Mouse (Mus musculus): ENCODE data around the gene Top2b. TPM values are rescaled to one million over a fixed set of nuclear protein-coding genes. Genes with fewer than 3 reads are reported as not detected.

Gene Top2b
- total RNA-seq (2012; rRNA removed): 13.2 and 27.1 TPM in 2 replicates

DNA sequence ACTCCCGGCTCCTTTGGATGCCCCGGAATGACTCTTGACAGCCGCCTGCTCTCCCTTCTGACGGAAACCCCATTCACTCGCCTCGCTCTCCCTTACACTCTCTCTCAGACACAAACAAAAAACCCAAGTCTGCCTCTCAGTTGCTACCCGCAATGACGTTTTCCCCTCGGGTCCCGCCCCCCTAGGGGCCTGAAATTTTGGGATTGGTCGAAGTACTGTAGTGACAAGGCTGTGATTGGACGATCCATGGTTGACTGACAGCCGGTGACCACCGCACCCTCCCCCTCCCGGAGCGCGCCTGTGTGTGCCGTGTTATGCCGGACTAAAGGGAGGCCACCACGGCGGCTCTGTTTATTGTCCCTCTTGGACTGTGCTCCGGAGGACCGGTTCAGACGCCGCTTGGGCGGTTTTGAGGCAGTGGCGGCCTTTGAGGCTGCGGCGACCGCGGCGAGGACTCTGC, at the start of gene Top2b:
Gene Top2b (plus strand): TSS at position 302 of the 460 bp plus-strand sequence.
- no peaks in the 10 kb centered on the region for H3K36me3 ChIP-seq (ENCODE audit: control insufficient read depth, insufficient read depth, low read length, poor library complexity, severe bottlenecking)
- H3K4me3 ChIP-seq (ENCODE audit: insufficient read depth in 1 of 2, low read depth in 1 of 2, low read length in 2 of 2, poor library complexity in 1 of 2, severe bottlenecking in 1 of 2): peak within 1 kb of the TSS; percentile 89 to 99
- H3K4me1 ChIP-seq (ENCODE audit: control insufficient read depth in 2 of 2, insufficient read depth in 2 of 2, low read length in 2 of 2, poor library complexity in 1 of 2): 0 out of 4 replicates have a peak, but pooled peaks cover 0 to 2% of the 10 kb centered on the region in 2 experiments
- TF ChIP-seq CHD2 (IDR thresholded peaks at IDR 0.05; ENCODE audit: low read depth, low read length): peak; percentile 96
- no peak for TF ChIP-seq ZNF384 (IDR thresholded peaks at IDR 0.05; ENCODE audit: low read depth, low read length)
- no peak for TF ChIP-seq ZC3H11A (IDR thresholded peaks at IDR 0.05; ENCODE audit: borderline replicate concordance, low read depth, low read length)
- peak within 1 kb of the TSS; percentile 80 for H3K9ac ChIP-seq (ENCODE audit: insufficient read depth, low read depth, low read length, poor library complexity, severe bottlenecking)
- H3K9me3 ChIP-seq (ENCODE audit: control insufficient read depth, insufficient read depth, low read depth, low read length): no peaks in the 10 kb centered on the region
- DNase-seq (ENCODE audit: low read depth, low spot score): peak; percentile 98
- in situ Hi-C loops (cut with MboI; ENCODE audit: low sequenced_read_pairs in 2 of 2, unreplicated experiment in 2 of 2): no loop called here
- no peak within 1 kb of the TSS for H3K27ac ChIP-seq (ENCODE audit: insufficient read depth, low read depth, low read length, poor library complexity, severe bottlenecking)

DNA sequence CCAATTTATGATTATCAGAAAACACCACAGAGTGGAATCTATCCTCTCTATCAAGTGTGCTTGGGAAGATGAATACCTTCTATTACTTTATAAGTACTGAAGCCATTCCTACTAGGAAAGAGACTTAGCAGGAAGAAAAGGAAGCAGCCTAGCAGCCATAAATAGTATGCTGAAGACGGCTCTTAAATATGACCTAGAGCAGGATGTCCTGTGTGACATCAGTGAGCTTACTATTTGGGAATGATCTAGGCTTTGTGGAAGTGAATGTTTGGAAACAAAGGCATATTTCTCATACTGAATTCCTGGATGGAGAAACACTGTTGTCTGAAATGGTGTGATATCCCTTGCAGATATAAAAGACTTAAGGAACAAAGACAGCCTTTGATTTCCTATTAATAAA, 48.3 kb upstream of the Top2b start:
- in situ Hi-C loops (cut with MboI; ENCODE audit: low sequenced_read_pairs in 2 of 2, unreplicated experiment in 2 of 2): no loop called here
- Histone ChIP-seq H3K9ac (ENCODE audit: insufficient read depth, low read depth, low read length, poor library complexity, severe bottlenecking) (no peak overlapping the region), H3K4me1 (ENCODE audit: control insufficient read depth in 2 of 2, insufficient read depth in 2 of 2, low read length in 2 of 2, poor library complexity in 1 of 2) (peaks cover 5 to 11% of the 10 kb centered on the region in 2 experiments), H3K27ac (ENCODE audit: insufficient read depth, low read depth, low read length, poor library complexity, severe bottlenecking) (no peak overlapping the region), H3K4me3 (ENCODE audit: insufficient read depth in 1 of 2, low read depth in 1 of 2, low read length in 2 of 2, poor library complexity in 1 of 2, severe bottlenecking in 1 of 2) (no peak overlapping the region), H3K36me3 (ENCODE audit: control insufficient read depth, insufficient read depth, low read length, poor library complexity, severe bottlenecking) (no peaks in the 10 kb centered on the region), H3K9me3 (ENCODE audit: control insufficient read depth, insufficient read depth, low read depth, low read length) (no peaks in the 10 kb centered on the region)
- DNase-seq (ENCODE audit: low read depth, low spot score): no peak
- no peak for TF ChIP-seq ZNF384 (IDR thresholded peaks at IDR 0.05; ENCODE audit: low read depth, low read length)
- TF ChIP-seq ZC3H11A (IDR thresholded peaks at IDR 0.05; ENCODE audit: borderline replicate concordance, low read depth, low read length): no peak
- no peak for TF ChIP-seq HCFC1 (IDR thresholded peaks at IDR 0.05; ENCODE audit: borderline replicate concordance, insufficient read depth, low read length)
- no peak for TF ChIP-seq MAFK (IDR thresholded peaks at IDR 0.05; ENCODE audit: insufficient read depth, low read depth, low read length)
- TF ChIP-seq CHD2 (IDR thresholded peaks at IDR 0.05; ENCODE audit: low read depth, low read length): no peak

DNA sequence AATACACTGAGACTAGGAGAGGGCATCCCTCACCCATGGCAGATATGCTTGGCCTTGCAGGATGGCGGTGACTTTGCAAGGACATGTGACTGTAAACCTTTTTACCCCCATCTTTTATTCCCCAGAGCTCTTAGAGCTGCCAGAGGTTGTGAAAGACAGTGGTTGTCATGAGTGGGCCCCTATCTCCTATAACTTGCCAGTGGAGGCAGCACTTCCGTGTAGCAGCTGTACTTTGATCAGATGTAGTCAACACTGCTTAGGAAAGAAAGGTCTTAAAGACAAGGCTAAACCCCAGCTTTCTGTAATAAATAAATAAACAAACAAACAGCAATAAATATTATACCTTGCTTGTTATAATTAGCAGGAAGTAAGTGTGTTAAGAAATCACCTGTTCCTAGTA, 45.2 kb upstream of the Top2b start:
- in situ Hi-C loops (cut with MboI; ENCODE audit: low sequenced_read_pairs in 2 of 2, unreplicated experiment in 2 of 2): no loop called here
- H3K9ac ChIP-seq (ENCODE audit: insufficient read depth, low read depth, low read length, poor library complexity, severe bottlenecking): no peak overlapping the region
- no peak for DNase-seq (ENCODE audit: low read depth, low spot score)
- no peak overlapping the region for H3K4me3 ChIP-seq (ENCODE audit: insufficient read depth in 1 of 2, low read depth in 1 of 2, low read length in 2 of 2, poor library complexity in 1 of 2, severe bottlenecking in 1 of 2)
- TF ChIP-seq ZNF384 (IDR thresholded peaks at IDR 0.05; ENCODE audit: low read depth, low read length) (no peak), MAFK (IDR thresholded peaks at IDR 0.05; ENCODE audit: insufficient read depth, low read depth, low read length) (no peak), CHD2 (IDR thresholded peaks at IDR 0.05; ENCODE audit: low read depth, low read length) (no peak), ZC3H11A (IDR thresholded peaks at IDR 0.05; ENCODE audit: borderline replicate concordance, low read depth, low read length) (no peak), HCFC1 (IDR thresholded peaks at IDR 0.05; ENCODE audit: borderline replicate concordance, insufficient read depth, low read length) (no peak)
- H3K9me3 ChIP-seq (ENCODE audit: control insufficient read depth, insufficient read depth, low read depth, low read length): no peaks in the 10 kb centered on the region
- no peak overlapping the region for H3K27ac ChIP-seq (ENCODE audit: insufficient read depth, low read depth, low read length, poor library complexity, severe bottlenecking)
- peaks cover 0 to 2% of the 10 kb centered on the region in 2 experiments; a peak in 1 of 4 replicates for H3K4me1 ChIP-seq (ENCODE audit: control insufficient read depth in 2 of 2, insufficient read depth in 2 of 2, low read length in 2 of 2, poor library complexity in 1 of 2)
- H3K36me3 ChIP-seq (ENCODE audit: control insufficient read depth, insufficient read depth, low read length, poor library complexity, severe bottlenecking): no peaks in the 10 kb centered on the region

DNA sequence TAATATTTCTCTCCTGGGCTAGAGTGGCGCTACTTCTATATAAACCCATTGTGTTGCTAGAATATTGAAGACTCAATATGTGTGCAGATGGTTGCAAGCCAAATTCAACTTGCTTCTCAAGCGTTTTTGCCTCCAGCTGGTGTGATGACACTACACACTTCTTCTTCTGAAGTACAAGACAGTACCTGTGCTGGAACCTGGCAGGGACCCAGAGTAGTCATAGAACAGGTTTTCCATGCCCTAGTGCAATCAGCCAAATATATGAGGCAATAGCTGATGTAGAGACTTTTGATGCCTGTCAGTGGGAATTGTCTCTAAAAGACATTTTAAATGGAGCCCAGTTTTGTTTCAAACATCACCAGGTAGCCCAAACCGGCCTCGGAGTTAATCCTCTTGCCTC, 40.6 kb upstream of the Top2b start:
- Histone ChIP-seq H3K9ac (ENCODE audit: insufficient read depth, low read depth, low read length, poor library complexity, severe bottlenecking) (no peak overlapping the region), H3K4me3 (ENCODE audit: insufficient read depth in 1 of 2, low read depth in 1 of 2, low read length in 2 of 2, poor library complexity in 1 of 2, severe bottlenecking in 1 of 2) (no peak overlapping the region), H3K9me3 (ENCODE audit: control insufficient read depth, insufficient read depth, low read depth, low read length) (no peaks in the 10 kb centered on the region), H3K27ac (ENCODE audit: insufficient read depth, low read depth, low read length, poor library complexity, severe bottlenecking) (no peak overlapping the region), H3K36me3 (ENCODE audit: control insufficient read depth, insufficient read depth, low read length, poor library complexity, severe bottlenecking) (no peaks in the 10 kb centered on the region), H3K4me1 (ENCODE audit: control insufficient read depth in 2 of 2, insufficient read depth in 2 of 2, low read length in 2 of 2, poor library complexity in 1 of 2) (peaks cover 0 to 6% of the 10 kb centered on the region in 2 experiments; a peak in 2 of 4 replicates)
- in situ Hi-C loops (cut with MboI; ENCODE audit: low sequenced_read_pairs in 2 of 2, unreplicated experiment in 2 of 2): no loop called here
- DNase-seq (ENCODE audit: low read depth, low spot score): no peak
- TF ChIP-seq CHD2 (IDR thresholded peaks at IDR 0.05; ENCODE audit: low read depth, low read length): no peak
- no peak for TF ChIP-seq HCFC1 (IDR thresholded peaks at IDR 0.05; ENCODE audit: borderline replicate concordance, insufficient read depth, low read length)
- TF ChIP-seq MAFK (IDR thresholded peaks at IDR 0.05; ENCODE audit: insufficient read depth, low read depth, low read length): no peak
- no peak for TF ChIP-seq ZNF384 (IDR thresholded peaks at IDR 0.05; ENCODE audit: low read depth, low read length)
- TF ChIP-seq ZC3H11A (IDR thresholded peaks at IDR 0.05; ENCODE audit: borderline replicate concordance, low read depth, low read length): no peak

DNA sequence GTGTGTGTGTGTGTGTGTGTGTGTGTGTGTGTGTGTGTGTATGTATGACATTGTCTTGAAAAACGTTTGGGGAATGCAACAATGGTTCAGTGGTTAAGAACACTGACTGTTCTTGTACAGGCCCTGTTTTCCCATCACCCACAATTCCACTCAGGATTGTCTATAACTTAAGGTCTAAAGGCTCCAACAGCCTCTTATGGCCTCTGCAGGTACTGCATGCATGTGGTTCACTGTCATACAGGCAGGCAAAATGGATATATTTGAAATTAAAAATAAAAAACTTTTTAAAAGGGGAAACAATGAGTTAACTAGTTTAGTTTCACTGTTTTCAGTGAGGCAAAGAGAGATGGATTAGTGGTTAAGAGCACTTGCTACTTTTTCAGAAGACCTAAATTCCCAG, 39.8 kb upstream of the Top2b start:
- H3K27ac ChIP-seq (ENCODE audit: insufficient read depth, low read depth, low read length, poor library complexity, severe bottlenecking): no peak overlapping the region

More for the DNA sequence above, 39.8 kb upstream of the Top2b start:
- Histone ChIP-seq H3K4me1 (ENCODE audit: control insufficient read depth in 2 of 2, insufficient read depth in 2 of 2, low read length in 2 of 2, poor library complexity in 1 of 2) (peaks cover 0 to 6% of the 10 kb centered on the region in 2 experiments; a peak in 2 of 4 replicates), H3K4me3 (ENCODE audit: insufficient read depth in 1 of 2, low read depth in 1 of 2, low read length in 2 of 2, poor library complexity in 1 of 2, severe bottlenecking in 1 of 2) (no peak overlapping the region), H3K9ac (ENCODE audit: insufficient read depth, low read depth, low read length, poor library complexity, severe bottlenecking) (no peak overlapping the region), H3K9me3 (ENCODE audit: control insufficient read depth, insufficient read depth, low read depth, low read length) (no peaks in the 10 kb centered on the region), H3K36me3 (ENCODE audit: control insufficient read depth, insufficient read depth, low read length, poor library complexity, severe bottlenecking) (no peaks in the 10 kb centered on the region)
- no peak for DNase-seq (ENCODE audit: low read depth, low spot score)
- in situ Hi-C loops (cut with MboI; ENCODE audit: low sequenced_read_pairs in 2 of 2, unreplicated experiment in 2 of 2): no loop called here
- TF ChIP-seq MAFK (IDR thresholded peaks at IDR 0.05; ENCODE audit: insufficient read depth, low read depth, low read length) (no peak), CHD2 (IDR thresholded peaks at IDR 0.05; ENCODE audit: low read depth, low read length) (no peak), HCFC1 (IDR thresholded peaks at IDR 0.05; ENCODE audit: borderline replicate concordance, insufficient read depth, low read length) (no peak), ZNF384 (IDR thresholded peaks at IDR 0.05; ENCODE audit: low read depth, low read length) (no peak), ZC3H11A (IDR thresholded peaks at IDR 0.05; ENCODE audit: borderline replicate concordance, low read depth, low read length) (no peak)

All from ES-E14 (cell line).